Mouse (Mus musculus) stomach, postnatal 0 days (tissue): ENCODE measurements around the gene Ankrd6. TPM values are rescaled to one million over a fixed set of nuclear protein-coding genes. Genes with fewer than 3 reads are reported as not detected.

ENCODE experiments used
- ATAC-seq: fragments of 200-750 bp; cut with Nextera tagmentation; 2 replicates; pipeline ENCODE4 v1.8.0; 2017; ENCODE audit not compliant: low FRiP score, low TSS enrichment
- DNase-seq: peaks from one replicate; pipeline ENCODE4 v3.0.0-alpha.2; 2016; ENCODE audit warnings: low spot score
- H3K27ac ChIP-seq: fragments of 300-500 bp; sonication (generic); replicated peaks from 2 replicates; pipeline ENCODE4 v1.5.1; 2014; ENCODE audit warnings: mild to moderate bottlenecking, control low read depth
- H3K27me3 ChIP-seq: fragments of 300-500 bp; sonication (generic); 2 replicates; pipeline ENCODE4 v1.6.1; 2014; ENCODE audit warnings: low read length; ENCODE audit not compliant: control insufficient read depth, insufficient read depth
- H3K36me3 ChIP-seq: fragments of 300-500 bp; sonication (generic); 2 replicates; pipeline ENCODE4 v1.6.1; 2014; ENCODE audit warnings: low read length, mixed read lengths; ENCODE audit not compliant: control insufficient read depth, insufficient read depth
- H3K4me1 ChIP-seq: fragments of 300-500 bp; sonication (generic); replicated peaks from 2 replicates; pipeline ENCODE4 v1.6.1; 2014; ENCODE audit warnings: antibody characterized with exemption; ENCODE audit not compliant: control insufficient read depth, insufficient read depth
- H3K4me2 ChIP-seq: fragments of 300-500 bp; sonication (generic); replicated peaks from 2 replicates; pipeline ENCODE4 v1.6.1; 2014; ENCODE audit warnings: low read depth, mild to moderate bottlenecking, control low read depth, moderate library complexity
- H3K4me3 ChIP-seq: fragments of 300-500 bp; sonication (generic); 2 replicates; pipeline ENCODE4 v1.5.1; 2014; ENCODE audit warnings: low read depth, low read length, control low read depth
- H3K9ac ChIP-seq: fragments of 300-500 bp; sonication (generic); 2 replicates; pipeline ENCODE4 v1.6.1; 2014; ENCODE audit warnings: mild to moderate bottlenecking, low read length, control low read depth, mixed read lengths
- H3K9me3 ChIP-seq: fragments of 300-500 bp; sonication (generic); 2 replicates; pipeline ENCODE4 v1.6.1; 2016; ENCODE audit warnings: low read length; ENCODE audit not compliant: control insufficient read depth
- CTCF ChIP-seq: IDR thresholded peaks from 2 replicates; pipeline ENCODE4 v1.5.1; 2016; ENCODE audit warnings: antibody characterized with exemption, low read depth, mild to moderate bottlenecking, moderate library complexity
- EP300 ChIP-seq: optimal IDR thresholded peaks from 2 replicates; pipeline ENCODE3; 2016; ENCODE audit warnings: antibody characterized with exemption
- WGBS: fragments of 180-500 bp; shearing (Covaris S2); extraction: QIAGEN DNeasy Blood & Tissue Kit; methylation state at CpG from one replicate; pipeline ENCODE4 v1.1.7; 2014; 5-methylcytosine and 5-hydroxymethylcytosine counted together
- polyA plus RNA-seq: library from polyadenylated mRNA; unstranded; fragments of >200 nt; fragmentation: Nextera tagmentation; extraction: Ambion mirVana; gene quantifications from 2 replicates; pipeline ENCODE4 v1.2.1, GENCODE M21; 2015

Ankrd6 gene
- polyA plus RNA-seq, 1 experiment from 2014 or later = 2.2 TPM

DNA sequence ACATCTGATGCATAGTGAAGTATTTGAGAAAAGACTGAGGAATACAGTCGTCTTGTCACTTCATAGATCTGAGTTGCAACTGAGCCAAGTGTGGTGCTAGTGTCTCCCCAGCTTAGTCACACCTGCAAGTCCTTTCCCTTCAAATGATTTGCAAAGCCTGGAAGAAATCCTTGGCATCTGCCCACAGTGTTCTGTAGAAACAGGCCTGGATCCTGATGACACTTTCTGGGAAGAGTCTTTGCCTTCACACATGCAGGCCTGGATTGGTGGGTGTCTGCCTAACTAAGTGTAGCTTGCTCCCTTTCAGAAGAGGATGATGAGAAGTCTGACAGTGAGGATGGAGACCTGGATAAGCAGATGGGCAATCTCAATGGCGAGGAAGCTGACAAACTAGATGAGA, 193.2 kb downstream of the Ankrd6 start:
- peaks cover 8% of the 10 kb centered on the region; the same call in 1 of the 2 replicates for H3K36me3 ChIP-seq

More for the DNA sequence above, 193.2 kb downstream of the Ankrd6 start:
- no peaks in the 10 kb centered on the region for H3K4me1 ChIP-seq
- 92% methylated on average over 2 of the region's 2 CpGs for WGBS
- no peak overlapping the region for H3K9ac ChIP-seq
- H3K9me3 ChIP-seq = no peaks in the 10 kb centered on the region
- no peak overlapping the region for H3K4me3 ChIP-seq
- no peaks in the 10 kb centered on the region for H3K27me3 ChIP-seq
- ATAC-seq (no peak), DNase-seq (no peak)
- H3K27ac ChIP-seq = no peak overlapping the region
- no peak for TF ChIP-seq EP300
- no peak for TF ChIP-seq CTCF
- no peak overlapping the region for H3K4me2 ChIP-seq

Other genes with a start within 250 kb of the Ankrd6 start
- gene Lyrm2, start 150.6 kb downstream of the Ankrd6 start, polyA plus RNA-seq = 87.8 and 88.1 TPM in 2 replicates
- gene Rragd, start 32.2 kb upstream of the Ankrd6 start, polyA plus RNA-seq = 1.7 and 2.8 TPM in 2 replicates
- gene Ube2j1, start 80.6 kb upstream of the Ankrd6 start, polyA plus RNA-seq = 35.1 TPM in 2 replicates
- gene Gabrr2, start 112.2 kb upstream of the Ankrd6 start, polyA plus RNA-seq = 0.05 and 0.12 TPM in 2 replicates
- not detected in 2 replicates for gene Gabrr1, start 181.7 kb upstream of the Ankrd6 start, polyA plus RNA-seq
- 1.7 and 1.9 TPM in 2 replicates for gene Pm20d2, start 238.9 kb upstream of the Ankrd6 start, polyA plus RNA-seq